Mouse (Mus musculus) limb, embryonic 13.5 days (tissue): ENCODE data around the gene Ubl7. TPM values are rescaled to one million over a fixed set of nuclear protein-coding genes. Genes with fewer than 3 reads are reported as not detected.

Source experiments
- ATAC-seq: fragments of 200-750 bp; cut with Nextera tagmentation; 2 replicates; pipeline ENCODE4 v1.8.0; 2017; ENCODE audit warnings: low read depth, moderate number of reproducible peaks, moderate TSS enrichment; ENCODE audit not compliant: low FRiP score
- H3K27ac ChIP-seq: fragments of 300-500 bp; sonication (generic); 2 replicates; pipeline ENCODE4 v1.5.1; 2015; ENCODE audit warnings: inconsistent platforms, mild to moderate bottlenecking, moderate library complexity
- H3K27me3 ChIP-seq: fragments of 300-500 bp; sonication (generic); 2 replicates; pipeline ENCODE4 v1.6.1; 2015; ENCODE audit warnings: mild to moderate bottlenecking, inconsistent platforms
- H3K36me3 ChIP-seq: fragments of 300-500 bp; sonication (generic); 2 replicates; pipeline ENCODE4 v1.6.1; 2015; ENCODE audit warnings: inconsistent platforms, mild to moderate bottlenecking, moderate library complexity
- H3K4me1 ChIP-seq: fragments of 300-500 bp; sonication (generic); 2 replicates; pipeline ENCODE4 v1.6.1; 2015; ENCODE audit warnings: inconsistent platforms
- H3K4me2 ChIP-seq: fragments of 300-500 bp; sonication (generic); replicated peaks from 2 replicates; pipeline ENCODE4 v1.6.1; 2015; ENCODE audit warnings: inconsistent platforms, mild to moderate bottlenecking, moderate library complexity
- H3K4me3 ChIP-seq: fragments of 300-500 bp; sonication (generic); 2 replicates; pipeline ENCODE4 v1.5.1; 2015; ENCODE audit warnings: moderate library complexity, mild to moderate bottlenecking, inconsistent platforms
- H3K9ac ChIP-seq: fragments of 300-500 bp; sonication (generic); 2 replicates; pipeline ENCODE4 v1.6.1; 2015; ENCODE audit warnings: mild to moderate bottlenecking, inconsistent platforms
- H3K9me3 ChIP-seq: fragments of 300-500 bp; sonication (generic); 2 replicates; pipeline ENCODE4 v1.6.1; 2016; ENCODE audit warnings: inconsistent platforms
- WGBS: fragments of 180-500 bp; shearing (Covaris S2); methylation state at CpG from one replicate; pipeline ENCODE4 v1.1.7; 2015; 5-methylcytosine and 5-hydroxymethylcytosine counted together
- polyA plus RNA-seq: library from polyadenylated mRNA; unstranded; fragments of >200 nt; fragmentation: Nextera tagmentation; extraction: Ambion mirVana; gene quantifications from 2 replicates; pipeline ENCODE4 v1.2.1, GENCODE M21; 2015

The Ubl7 gene
- polyA plus RNA-seq, 1 experiment from 2014 or later: 119 TPM

DNA sequence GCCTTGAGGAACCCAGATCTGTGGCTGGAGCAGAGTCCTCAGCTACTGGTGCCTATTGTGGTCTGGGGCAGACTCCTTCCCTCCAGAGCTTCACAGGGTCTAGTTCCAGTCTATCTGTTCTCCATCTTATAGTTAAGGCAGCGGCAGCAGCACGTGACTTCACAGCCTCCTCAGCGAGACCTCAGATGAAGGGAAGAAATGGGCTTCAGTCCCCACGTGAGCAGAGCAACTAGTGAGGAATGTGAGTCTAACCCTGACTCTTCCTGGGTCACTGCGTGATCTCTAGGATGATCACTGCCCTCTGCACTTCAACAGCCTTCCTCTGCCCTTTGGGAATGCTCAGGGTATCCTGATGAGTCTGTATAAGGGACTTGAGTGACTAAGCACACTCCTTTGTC, 53.2 kb downstream of the Ubl7 start:
- H3K36me3 ChIP-seq: no peaks in the 10 kb centered on the region; the same call in 1 of the 2 replicates
- no peak overlapping the region for H3K9ac ChIP-seq
- no peak overlapping the region for H3K27ac ChIP-seq
- no peak overlapping the region for H3K4me2 ChIP-seq
- H3K27me3 ChIP-seq: no peaks in the 10 kb centered on the region
- no peak overlapping the region for H3K4me3 ChIP-seq
- H3K9me3 ChIP-seq: no peaks in the 10 kb centered on the region
- H3K4me1 ChIP-seq: peaks cover 10% of the 10 kb centered on the region; the same call in 1 of the 2 replicates
- WGBS: 81% methylated on average over 5 of the region's 5 CpGs
- no peak for ATAC-seq

- H3K9me3 ChIP-seq: no peaks in the 10 kb centered on the region
- no peak overlapping the region for H3K4me2 ChIP-seq
- no peak overlapping the region for H3K4me3 ChIP-seq
- peaks cover 11% of the 10 kb centered on the region; the same call in 1 of the 2 replicates for H3K4me1 ChIP-seq
- H3K27ac ChIP-seq: no peak overlapping the region
- H3K9ac ChIP-seq: no peak overlapping the region
- no peak for ATAC-seq
- 77% methylated on average over 6 of the region's 6 CpGs for WGBS
- H3K27me3 ChIP-seq: no peaks in the 10 kb centered on the region
- no peaks in the 10 kb centered on the region; the same call in 1 of the 2 replicates for H3K36me3 ChIP-seq
These were observed 53.9 kb downstream of the Ubl7 start for GRCm38 (mm10) chr9:57964528-57965250.

DNA sequence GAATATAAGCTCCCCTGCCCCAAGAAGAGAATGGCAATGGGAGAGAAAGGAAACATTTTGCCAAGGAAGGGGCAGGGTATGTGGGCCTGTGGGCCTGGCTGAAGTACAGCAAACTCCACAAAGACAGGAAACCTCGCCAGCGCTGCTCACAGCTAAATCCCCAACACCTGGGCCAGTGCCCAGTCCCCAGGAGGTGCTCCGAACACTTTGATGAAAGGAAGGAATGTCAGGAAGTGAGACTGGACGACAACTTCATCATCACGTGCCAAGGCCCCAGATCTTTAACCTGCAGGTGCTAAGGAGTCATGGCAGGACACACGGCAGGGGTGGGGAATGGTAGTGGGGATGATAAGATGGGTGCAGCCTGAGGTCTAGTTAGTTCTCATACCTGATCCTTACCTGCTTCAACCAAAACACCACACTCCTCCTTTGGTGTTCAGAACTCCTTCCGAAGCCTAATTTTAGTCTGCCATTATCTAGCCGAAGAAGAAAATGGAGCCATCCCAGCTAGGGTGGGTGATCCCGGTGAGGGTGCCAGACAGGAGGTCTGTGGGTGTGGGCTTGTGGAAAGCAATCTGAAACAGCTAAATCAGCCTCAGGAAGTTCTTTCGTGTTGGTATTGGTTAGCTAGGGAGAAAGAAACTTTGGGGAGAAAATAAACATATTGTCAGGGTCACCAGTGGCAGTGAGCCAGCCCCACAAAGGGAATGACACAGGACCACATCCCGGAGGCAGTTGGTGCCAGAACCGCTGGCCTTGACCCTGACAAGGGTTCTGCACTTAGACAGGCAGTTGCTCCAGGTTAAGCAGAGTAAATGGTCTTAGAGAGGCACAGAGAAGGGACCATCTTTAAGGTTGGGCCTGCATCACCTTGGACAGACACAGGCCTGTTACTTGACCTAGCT, 54.8 kb downstream of the Ubl7 start:
- H3K4me3 ChIP-seq: no peak overlapping the region
- no peak overlapping the region for H3K27ac ChIP-seq
- no peak for ATAC-seq
- H3K27me3 ChIP-seq: no peaks in the 10 kb centered on the region
- H3K36me3 ChIP-seq: no peaks in the 10 kb centered on the region
- no peak overlapping the region for H3K4me2 ChIP-seq
- 57% methylated on average over 12 of the region's 12 CpGs for WGBS
- peaks cover 15% of the 10 kb centered on the region for H3K4me1 ChIP-seq
- H3K9me3 ChIP-seq: no peaks in the 10 kb centered on the region
- no peak overlapping the region for H3K9ac ChIP-seq

- no peak overlapping the region for H3K27ac ChIP-seq
- no peak overlapping the region for H3K4me3 ChIP-seq
- ATAC-seq: no peak
- H3K9ac ChIP-seq: no peak overlapping the region
- peaks cover 26% of the 10 kb centered on the region for H3K4me1 ChIP-seq
- H3K27me3 ChIP-seq: no peaks in the 10 kb centered on the region
- WGBS: 79% methylated on average over 14 of the region's 14 CpGs
- no peaks in the 10 kb centered on the region for H3K36me3 ChIP-seq
- H3K9me3 ChIP-seq: no peaks in the 10 kb centered on the region
- no peak overlapping the region for H3K4me2 ChIP-seq
These were observed 56.6 kb downstream of the Ubl7 start for GRCm38 (mm10) chr9:57967237-57967960.

GRCm38 (mm10) chr9:57968166-57968771, 57.5 kb downstream of the Ubl7 start:
- no peak for ATAC-seq
- H3K27ac ChIP-seq: no peak overlapping the region
- no peak overlapping the region for H3K9ac ChIP-seq
- no peak overlapping the region for H3K4me3 ChIP-seq
- H3K27me3 ChIP-seq: no peaks in the 10 kb centered on the region
- H3K4me2 ChIP-seq: no peak overlapping the region
- no peaks in the 10 kb centered on the region for H3K36me3 ChIP-seq
- H3K4me1 ChIP-seq: peaks cover 35% of the 10 kb centered on the region
- 82% methylated on average over 9 of the region's 9 CpGs for WGBS
- no peaks in the 10 kb centered on the region for H3K9me3 ChIP-seq

- no peak overlapping the region for H3K27ac ChIP-seq
- peaks cover 39% of the 10 kb centered on the region for H3K4me1 ChIP-seq
- 88% methylated on average over 8 of the region's 8 CpGs for WGBS
- no peak overlapping the region for H3K9ac ChIP-seq
- no peaks in the 10 kb centered on the region for H3K9me3 ChIP-seq
- H3K36me3 ChIP-seq: no peaks in the 10 kb centered on the region
- no peaks in the 10 kb centered on the region for H3K27me3 ChIP-seq
- H3K4me3 ChIP-seq: no peak overlapping the region
- ATAC-seq: no peak
- H3K4me2 ChIP-seq: no peak overlapping the region
These were observed 58.2 kb downstream of the Ubl7 start for GRCm38 (mm10) chr9:57968783-57969542.

- ATAC-seq: no peak
These were observed 59.1 kb downstream of the Ubl7 start for GRCm38 (mm10) chr9:57969736-57970495.

GRCm38 (mm10) chr9:57971413-57971812, 60.6 kb downstream of the Ubl7 start:
- Histone ChIP-seq H3K4me2 (no peak overlapping the region), H3K4me3 (no peak overlapping the region), H3K27ac (no peak overlapping the region), H3K9me3 (no peaks in the 10 kb centered on the region), H3K4me1 (peaks cover 36% of the 10 kb centered on the region), H3K27me3 (no peaks in the 10 kb centered on the region), H3K9ac (no peak overlapping the region), H3K36me3 (no peaks in the 10 kb centered on the region)
- no peak for ATAC-seq
- 90% methylated on average over 5 of the region's 5 CpGs for WGBS

More at GRCm38 (mm10) chr9:57969736-57970495, 59.1 kb downstream of the Ubl7 start:
- H3K27ac ChIP-seq: no peak overlapping the region
- no peaks in the 10 kb centered on the region for H3K27me3 ChIP-seq
- H3K9ac ChIP-seq: no peak overlapping the region
- H3K9me3 ChIP-seq: no peaks in the 10 kb centered on the region
- WGBS: 73% methylated on average over 11 of the region's 11 CpGs
- H3K4me1 ChIP-seq: peaks cover 43% of the 10 kb centered on the region
- no peak overlapping the region for H3K4me3 ChIP-seq
- no peaks in the 10 kb centered on the region for H3K36me3 ChIP-seq
- H3K4me2 ChIP-seq: no peak overlapping the region

DNA sequence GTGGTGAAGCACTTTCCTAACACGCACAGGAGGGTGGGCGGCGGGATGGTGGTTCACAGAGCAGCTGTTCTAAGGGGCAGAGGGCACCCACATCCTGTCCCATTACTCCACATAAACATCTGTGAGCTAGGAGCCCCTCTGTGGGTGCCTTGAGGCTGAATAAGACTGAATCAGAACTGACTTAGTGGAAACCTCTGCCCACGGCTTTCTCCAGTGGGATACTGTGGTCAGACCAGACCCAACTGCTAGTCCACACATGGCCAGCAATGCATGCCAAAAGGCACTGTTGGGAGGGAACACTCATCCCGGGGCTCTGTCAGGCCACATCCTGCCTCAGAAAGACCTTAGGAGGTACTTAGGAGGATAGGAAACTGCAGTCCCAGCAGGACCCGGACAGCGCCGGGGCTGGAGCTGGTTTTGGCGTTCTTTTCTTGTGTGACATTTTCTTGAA, 61.4 kb downstream of the Ubl7 start:
- peaks cover 36% of the 10 kb centered on the region for H3K4me1 ChIP-seq
- ATAC-seq: no peak
- 48% methylated on average over 9 of the region's 9 CpGs for WGBS
- peak overlapping the region; percentile 10 for H3K4me2 ChIP-seq
- no peak overlapping the region for H3K4me3 ChIP-seq
- no peaks in the 10 kb centered on the region for H3K27me3 ChIP-seq
- H3K9me3 ChIP-seq: no peaks in the 10 kb centered on the region
- no peaks in the 10 kb centered on the region for H3K36me3 ChIP-seq
- H3K27ac ChIP-seq: peak overlapping the region; percentile 39; the same call in 1 of the 2 replicates
- H3K9ac ChIP-seq: no peak overlapping the region

- peaks cover 36% of the 10 kb centered on the region for H3K4me1 ChIP-seq
- no peak overlapping the region for H3K9ac ChIP-seq
- no peak overlapping the region for H3K4me3 ChIP-seq
- H3K36me3 ChIP-seq: no peaks in the 10 kb centered on the region
- H3K9me3 ChIP-seq: no peaks in the 10 kb centered on the region
- 0 out of 2 replicates have a peak, but pooled peaks have one; percentile 57 for ATAC-seq
- WGBS: 35% methylated on average over 9 of the region's 9 CpGs
- H3K27me3 ChIP-seq: no peaks in the 10 kb centered on the region
- peak overlapping the region; percentile 10; the same call in 1 of the 2 replicates for H3K4me2 ChIP-seq
- peak overlapping the region; percentile 39; the same call in 1 of the 2 replicates for H3K27ac ChIP-seq
These were observed 62.1 kb downstream of the Ubl7 start for GRCm38 (mm10) chr9:57972776-57973439.
